Mouse (Mus musculus) MEL (cell line): ENCODE measurements around the gene Prkce.

Experiments used
- CTCF ChIP-seq, 3 experiments: IDR thresholded peaks in 2 of 3; conservative IDR thresholded peaks in 1 of 3; 2 replicates each; pipeline ENCODE4 v1.5.1; 2011 to 2012; ENCODE audit warnings: low read length in 3 of 3, low read depth in 2 of 3, mild to moderate bottlenecking in 2 of 3, improper control_type of control experiment in 1 of 3, inconsistent platforms in 1 of 3, mixed read lengths in 1 of 3, moderate library complexity in 1 of 3; ENCODE audit not compliant: control insufficient read depth in 1 of 3, insufficient read depth in 1 of 3, poor library complexity in 1 of 3, severe bottlenecking in 1 of 3
- MYB ChIP-seq: IDR thresholded peaks from 2 replicates; pipeline ENCODE4 v1.6.1; 2011; ENCODE audit warnings: mild to moderate bottlenecking, low read depth, low read length, improper control_type of control experiment
- POLR2A ChIP-seq, 2 experiments: IDR thresholded peaks; 2 replicates each; pipeline ENCODE4 v1.6.1; 2011 to 2012; ENCODE audit warnings: low read length in 2 of 2, mild to moderate bottlenecking in 2 of 2, control low read depth in 1 of 2, improper control_type of control experiment in 1 of 2, low read depth in 1 of 2, moderate library complexity in 1 of 2; ENCODE audit not compliant: control insufficient read depth in 1 of 2, insufficient read depth in 1 of 2, poor library complexity in 1 of 2

DNA sequence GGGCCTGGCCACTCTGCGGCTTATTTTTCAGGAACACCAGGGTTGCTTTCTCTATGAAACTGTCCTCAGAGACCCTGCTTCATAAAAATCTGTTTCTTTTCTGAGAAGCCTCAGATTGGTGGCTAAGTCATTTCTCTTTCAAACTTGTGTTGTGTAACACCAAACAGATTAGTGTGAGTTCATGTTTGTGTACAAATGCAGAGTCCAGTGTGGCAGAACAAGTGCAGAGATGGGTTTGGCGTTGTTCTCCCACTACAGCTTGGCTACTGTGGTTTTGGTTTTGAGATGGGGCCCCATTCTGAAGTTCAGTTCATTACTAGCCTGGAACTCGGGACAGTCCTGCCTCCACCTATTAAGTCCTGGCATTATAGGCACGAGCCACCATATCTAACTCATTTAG lies 329.7 kb downstream of the Prkce start:
- TF ChIP-seq CTCF (IDR thresholded peaks at IDR 0.05 in 2 of 3, conservative IDR thresholded peaks at IDR 0.05 in 1 of 3; ENCODE audit: control insufficient read depth in 1 of 3, insufficient read depth in 1 of 3, low read depth in 2 of 3, low read length in 3 of 3, poor library complexity in 1 of 3, severe bottlenecking in 1 of 3): no peak
- no peak for TF ChIP-seq POLR2A (IDR thresholded peaks at IDR 0.05; ENCODE audit: control insufficient read depth in 1 of 2, insufficient read depth in 1 of 2, low read depth in 1 of 2, low read length in 2 of 2, poor library complexity in 1 of 2)
- no peak for TF ChIP-seq MYB
